Mouse (Mus musculus): ENCODE measurements around the gene Rnf41.
A peak's percentile ranks its signal among the peaks of the same experiment; 100 is the strongest.

The Rnf41 gene

GRCm38 (mm10) chr10:128411211-128412054 lies at the start of gene Rnf41, which contains the start of gene Nabp2:
Gene Rnf41 (plus strand): TSS chr10:128411657.
Gene Nabp2 (minus strand): TSS chr10:128411492.
- peak; percentile 98 for DNase-seq

GRCm38 (mm10) chr10:128361836-128362235 lies 49.6 kb upstream of the Rnf41 start:
- no peak for DNase-seq

GRCm38 (mm10) chr10:128362568-128362967 lies 48.9 kb upstream of the Rnf41 start:
- DNase-seq, result peak; percentile 66

GRCm38 (mm10) chr10:128367899-128368401 lies 43.5 kb upstream of the Rnf41 start:
- DNase-seq, result peak; percentile 86

- DNase-seq, result peak; percentile 94
Observed at GRCm38 (mm10) chr10:128368402-128369217, 42.8 kb upstream of the Rnf41 start, which contains the start of gene Coq10a. Gene Coq10a (minus strand): TSS chr10:128368997.

- DNase-seq, result no peak
Observed at GRCm38 (mm10) chr10:128369218-128369543, 42.3 kb upstream of the Rnf41 start.

- no peak for DNase-seq
Observed at GRCm38 (mm10) chr10:128369599-128369998, 41.9 kb upstream of the Rnf41 start.

GRCm38 (mm10) chr10:128370021-128370420 lies 41.4 kb upstream of the Rnf41 start:
- DNase-seq, result no peak

- no peak for DNase-seq
Observed at GRCm38 (mm10) chr10:128370601-128371000, 40.9 kb upstream of the Rnf41 start.

- no peak for DNase-seq
Observed at GRCm38 (mm10) chr10:128372142-128372541, 39.3 kb upstream of the Rnf41 start.

GRCm38 (mm10) chr10:128372989-128373748 lies 38.3 kb upstream of the Rnf41 start:
- DNase-seq, result no peak

GRCm38 (mm10) chr10:128374393-128374792 lies 37.1 kb upstream of the Rnf41 start:
- no peak for DNase-seq

GRCm38 (mm10) chr10:128376099-128376454 lies 35.4 kb upstream of the Rnf41 start:
- no peak for DNase-seq

- peak; percentile 82 for DNase-seq
Observed at GRCm38 (mm10) chr10:128376455-128377211, 34.8 kb upstream of the Rnf41 start, which contains the start of gene Ankrd52. Gene Ankrd52 (plus strand): TSS chr10:128377115.

- no peak for DNase-seq
Observed at GRCm38 (mm10) chr10:128377222-128377939, 34.1 kb upstream of the Rnf41 start.

- no peak for DNase-seq
Observed at GRCm38 (mm10) chr10:128377940-128378448, 33.5 kb upstream of the Rnf41 start.

GRCm38 (mm10) chr10:128378462-128378861 lies 33.0 kb upstream of the Rnf41 start:
- no peak for DNase-seq

- no peak for DNase-seq
Observed at GRCm38 (mm10) chr10:128379260-128379659, 32.2 kb upstream of the Rnf41 start.

- DNase-seq, result peak; percentile 56
Observed at GRCm38 (mm10) chr10:128380565-128380964, 30.9 kb upstream of the Rnf41 start.

GRCm38 (mm10) chr10:128382482-128382881 lies 29.0 kb upstream of the Rnf41 start:
- no peak for DNase-seq

GRCm38 (mm10) chr10:128385902-128386301 lies 25.6 kb upstream of the Rnf41 start:
- no peak for DNase-seq

Data from kidney, adult 9 months (tissue).